Mouse (Mus musculus) cerebellum, postnatal 10 days (tissue): Measurements from ENCODE around the gene H6pd.

Experiments
- DNase-seq, 2 experiments: peaks; one replicate each; pipeline ENCODE4 v3.0.0; 2021; ENCODE audit warnings: mixed read lengths in 2 of 2

Gene H6pd

GRCm38 (mm10) chr4:149941067-149941755 is 67.6 kb downstream of the H6pd start:
- DNase-seq, result no peak

DNA sequence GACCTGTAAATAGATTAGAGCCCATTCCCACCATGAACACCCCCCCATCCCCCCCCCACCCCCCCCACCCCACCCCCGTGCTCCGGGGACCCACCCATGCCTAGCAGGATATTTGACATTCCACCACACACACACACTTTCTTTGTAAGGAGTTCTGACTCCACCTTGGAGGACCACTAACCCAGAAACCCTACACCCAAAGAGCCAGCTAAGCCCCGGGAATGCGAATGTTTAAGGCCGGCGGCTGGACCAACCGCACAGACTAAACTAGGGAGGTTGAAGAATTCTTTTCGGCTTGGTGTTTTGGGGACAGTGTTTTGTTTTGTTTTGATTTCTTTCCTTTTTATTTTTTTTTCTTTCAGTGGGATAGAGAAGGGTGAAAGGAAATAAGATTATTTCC is 70.1 kb downstream of the H6pd start:
- DNase-seq, result no peak

GRCm38 (mm10) chr4:149936921-149937320 is 71.9 kb downstream of the H6pd start:
- no peak for DNase-seq

GRCm38 (mm10) chr4:149935470-149935869 is 73.4 kb downstream of the H6pd start:
- DNase-seq, result no peak

DNA sequence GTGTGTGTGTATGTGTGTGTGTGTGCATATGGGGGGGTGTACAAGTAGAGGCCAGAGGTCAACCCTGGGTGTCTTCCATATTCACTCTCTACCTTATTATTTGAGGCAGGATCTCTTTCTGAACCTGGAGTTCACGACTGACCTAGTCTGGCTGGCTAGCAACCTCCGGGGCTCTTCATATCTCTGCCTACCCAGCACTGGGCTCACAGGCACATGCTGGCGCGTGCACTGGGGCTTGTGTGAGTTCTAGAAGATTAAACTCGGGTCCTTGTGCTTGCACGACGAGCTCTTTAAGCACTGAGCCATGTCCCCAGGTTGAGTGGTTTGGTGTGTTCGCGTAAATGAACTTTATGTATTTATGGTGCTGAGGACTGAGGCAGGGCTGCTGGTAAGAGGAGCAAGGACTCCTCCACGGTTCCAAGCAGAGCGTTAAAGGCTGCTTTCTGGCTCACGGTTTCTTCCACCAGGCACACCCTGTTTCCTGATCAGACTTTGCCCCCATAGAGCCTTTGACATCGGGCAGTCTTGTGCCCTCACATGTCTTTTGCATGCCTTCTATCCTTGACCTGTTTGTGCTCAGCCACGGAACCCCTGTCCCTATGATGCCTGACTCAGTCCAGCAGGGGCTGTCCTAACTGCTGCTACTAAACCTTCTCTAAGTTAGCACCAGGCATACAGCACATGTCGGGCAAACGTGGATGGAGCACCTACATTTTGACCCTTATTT is 75.1 kb downstream of the H6pd start:
- DNase-seq, result no peak

- no peak for DNase-seq
Measured at GRCm38 (mm10) chr4:149933025-149933424, 75.8 kb downstream of the H6pd start.

- no peak for DNase-seq
Measured at GRCm38 (mm10) chr4:149932108-149932815, 76.6 kb downstream of the H6pd start.

GRCm38 (mm10) chr4:149930755-149931154 is 78.1 kb downstream of the H6pd start:
- no peak for DNase-seq
